Mouse (Mus musculus): ENCODE data around the gene Ccdc153.

Ccdc153 gene

DNA sequence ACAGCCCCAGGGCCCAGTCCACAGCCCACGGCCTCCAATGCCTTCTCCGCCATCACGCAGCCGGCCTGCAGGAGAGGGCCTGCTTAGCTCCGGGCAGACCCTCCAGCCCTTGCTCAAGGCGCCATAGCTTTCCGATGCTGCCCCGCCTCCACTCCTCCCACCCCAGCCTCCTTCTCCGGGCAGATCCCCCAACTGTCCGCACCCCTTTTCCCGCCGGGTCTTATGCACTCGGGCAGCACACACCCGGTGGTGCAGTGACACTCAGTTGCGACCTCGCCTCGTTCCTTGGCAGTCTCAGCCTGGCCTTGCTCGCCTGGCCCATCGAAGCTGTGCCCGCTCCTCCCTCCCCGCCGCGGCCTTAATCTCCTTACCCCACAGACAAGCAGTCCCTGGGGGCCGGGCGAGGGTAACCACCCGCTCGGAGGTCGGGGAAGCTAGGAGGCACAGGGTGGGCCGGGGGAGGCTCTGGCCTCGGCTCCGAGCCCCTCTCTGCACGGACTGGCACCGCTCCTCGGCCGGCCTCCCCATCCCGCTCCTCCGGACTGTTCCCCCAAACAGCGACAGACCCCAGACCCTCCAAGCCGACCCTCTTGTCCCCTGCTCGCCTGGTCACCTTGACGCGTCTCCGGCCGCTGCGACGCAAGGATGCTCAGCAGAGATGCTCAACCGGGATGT lies 47.1 kb downstream of the Ccdc153 start:
- no peak for DNase-seq (ENCODE audit: low spot score)

DNA sequence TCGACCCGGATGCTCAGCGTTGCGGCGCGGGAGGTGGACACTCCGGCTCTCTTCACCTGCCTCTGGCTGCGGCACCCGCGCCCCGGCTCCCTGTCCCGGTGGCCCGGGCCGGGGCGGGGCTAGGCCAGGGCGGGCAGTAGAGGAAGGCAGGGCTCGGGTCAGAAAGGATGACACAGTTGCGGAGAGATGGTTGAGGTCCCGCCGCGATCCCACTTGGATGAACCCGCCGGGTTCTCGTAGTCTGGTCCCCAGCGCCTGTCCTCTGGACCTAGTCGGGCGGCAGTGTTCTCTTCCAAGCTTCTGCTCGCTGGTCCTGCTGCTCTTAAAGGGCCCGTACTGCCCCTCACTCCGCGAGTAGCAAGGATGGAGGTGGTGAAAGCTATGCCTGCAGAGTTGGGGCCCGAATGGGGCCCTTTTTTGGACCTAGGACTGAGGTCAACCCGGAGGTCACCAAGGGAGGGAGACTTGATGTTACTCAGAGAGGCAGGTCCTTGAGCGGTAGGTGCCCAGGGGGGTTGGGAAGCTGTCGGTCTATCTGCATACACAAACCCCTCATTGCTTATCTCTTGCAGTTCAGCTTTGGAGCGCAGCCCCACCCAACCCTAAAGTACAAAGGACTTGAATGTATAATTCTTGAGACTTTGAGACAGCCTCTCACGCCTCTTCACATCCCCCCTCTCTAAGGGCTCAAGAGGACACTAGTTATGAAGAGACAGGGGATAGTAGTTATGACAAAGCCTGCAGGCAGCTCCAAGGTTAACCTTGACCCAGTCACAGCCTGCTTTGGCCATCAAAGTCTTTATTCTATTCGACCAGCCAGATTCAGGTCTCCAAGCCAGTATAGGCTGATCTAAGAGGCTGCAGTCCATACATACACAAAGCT lies 47.8 kb downstream of the Ccdc153 start, which contains the start of gene Abcg4:
Abcg4 (minus strand) TSS at position 540 of the 883 bp plus-strand sequence.
- no peak for DNase-seq (ENCODE audit: low spot score)

DNA sequence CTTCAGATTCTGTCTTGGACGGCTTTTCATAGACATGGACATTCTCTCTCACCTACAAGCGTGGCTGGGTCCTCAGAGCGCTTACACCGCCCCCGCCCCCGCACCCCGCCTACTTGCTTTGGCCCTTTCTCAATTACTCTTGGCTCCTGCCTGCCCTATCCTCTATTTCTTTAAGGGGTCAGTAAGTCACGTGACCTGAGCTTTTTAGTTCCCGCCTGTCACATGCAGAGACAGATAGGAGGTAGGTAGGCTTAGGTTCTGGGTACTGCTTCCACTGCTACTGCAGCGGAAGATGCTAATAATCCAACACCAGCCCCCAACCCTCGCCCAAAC lies 48.4 kb downstream of the Ccdc153 start:
- no peak for DNase-seq (ENCODE audit: low spot score)

DNA sequence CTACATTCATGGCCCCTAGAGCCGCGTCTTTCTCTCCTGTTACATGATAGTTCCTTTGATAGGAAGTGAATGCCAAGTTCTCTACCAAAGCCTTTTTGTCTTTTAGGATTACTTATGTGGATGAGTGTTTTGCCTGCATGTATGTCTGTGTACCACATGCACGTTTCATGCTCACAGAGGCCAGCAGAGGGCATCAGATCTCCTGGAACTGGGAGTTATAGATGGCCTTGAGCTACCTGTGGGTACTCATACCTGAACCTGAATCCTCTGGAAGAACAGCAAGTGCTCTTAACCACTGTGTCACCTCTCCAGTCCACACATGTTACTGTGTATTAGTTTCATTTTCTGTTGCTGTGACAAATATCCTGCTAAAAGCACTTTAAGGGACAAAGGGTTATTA lies 52.0 kb downstream of the Ccdc153 start:
- DNase-seq (ENCODE audit: low spot score): no peak

All from urinary bladder, postnatal 10 days (tissue).